Mouse (Mus musculus) liver, embryonic 14.5 days (tissue): ENCODE measurements around the gene Ahrr.

Experiments used
- CTCF ChIP-seq: IDR thresholded peaks from 2 replicates; pipeline ENCODE4 v1.5.1; 2016; ENCODE audit warnings: antibody characterized with exemption, low read depth, control low read depth
- EP300 ChIP-seq: IDR thresholded peaks from 2 replicates; pipeline ENCODE4 v1.6.1; 2016; ENCODE audit warnings: antibody characterized with exemption, low read depth

DNA sequence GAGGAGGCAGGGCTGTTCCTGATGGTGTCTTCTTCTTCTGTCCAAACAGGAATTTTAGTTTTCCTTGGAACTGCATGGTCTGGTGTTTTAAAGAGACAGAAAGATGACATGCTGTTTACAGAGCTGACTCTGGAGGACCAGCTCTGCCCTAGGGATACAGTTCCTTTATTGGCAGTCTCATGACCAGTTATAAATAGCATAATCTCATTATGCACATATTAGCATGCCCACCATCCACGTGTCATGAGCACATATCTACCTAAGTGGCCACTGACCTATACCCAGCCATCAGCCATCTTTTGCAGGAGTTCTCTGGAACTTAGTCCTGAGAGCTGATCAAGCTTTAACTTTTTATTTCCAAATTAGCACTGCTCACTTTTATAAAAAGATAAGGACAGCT lies 71.5 kb downstream of the Ahrr start:
- TF ChIP-seq EP300, result no peak
- no peak for TF ChIP-seq CTCF
